Comparison of ENCODE assay signal across 17 mouse cellular contexts in the genomic region with DNA sequence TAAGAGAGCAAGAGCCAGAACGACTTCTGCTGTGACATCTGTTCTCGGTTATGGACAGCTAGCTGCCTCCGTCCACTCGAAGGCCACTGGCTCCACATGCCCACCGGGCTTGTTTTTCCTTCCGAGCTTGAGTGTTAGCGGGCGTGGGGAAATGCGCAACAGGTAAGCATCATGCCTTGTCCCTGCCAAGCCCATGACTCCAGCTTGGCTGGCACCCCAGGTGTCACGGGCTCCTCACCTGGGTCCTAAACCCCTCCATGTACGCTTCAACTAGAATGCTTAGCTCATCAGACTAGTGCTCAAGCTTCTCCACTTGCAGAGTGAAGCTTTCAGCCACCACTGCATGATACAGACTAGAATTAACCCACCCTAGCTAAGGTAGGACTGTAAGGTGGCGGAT. TPM values are rescaled to one million over a fixed set of nuclear protein-coding genes. Genes with fewer than 3 reads are reported as not detected.
DNase-seq lines count a peak whose midpoint lies in the region; ATAC-seq and TF ChIP-seq lines count a peak whose summit lies in the region.
"Had no signal": no experiment of that assay in that cellular context is flagged by ENCODE, and none has a peak within 500 bp of the region (broad histone marks: within the 10 kb centered on the region; RNA-seq: fewer than 3 reads in every experiment).

No protein-coding gene starts in this region.

- H3K9ac ChIP-seq in kidney, embryonic 16.5 days (replicated peaks; ENCODE audit: low read length), result no peak overlapping the region
- no peak overlapping the region for H3K9ac ChIP-seq in lung, postnatal 0 days (replicated peaks; ENCODE audit: low read depth)
- no peak overlapping the region for H3K9ac ChIP-seq in hindbrain, embryonic 13.5 days
- H3K9ac ChIP-seq: heart, embryonic 12.5 days; liver, embryonic 14.5 days had no signal

- H3K4me1 ChIP-seq in kidney, embryonic 16.5 days (ENCODE audit: insufficient read depth, low read length), result peaks cover 2% of the 10 kb centered on the region; the same call in 1 of the 2 replicates
- no peaks in the 10 kb centered on the region for H3K4me1 ChIP-seq in lung, postnatal 0 days (ENCODE audit: insufficient read depth, low read depth, low read length)
- H3K4me1 ChIP-seq in hindbrain, embryonic 13.5 days (replicated peaks), result peaks cover 9% of the 10 kb centered on the region

- H3K4me3 ChIP-seq in kidney, embryonic 16.5 days (ENCODE audit: low read length), result no peak overlapping the region
- no peak overlapping the region for H3K4me3 ChIP-seq in lung, postnatal 0 days (ENCODE audit: low read depth, low read length)
- H3K4me3 ChIP-seq in hindbrain, embryonic 13.5 days, result no peak overlapping the region
- H3K4me3 ChIP-seq: heart, embryonic 12.5 days; left cerebral cortex, adult 2 months; megakaryocyte, embryonic 14.5 days had no signal

- WGBS in kidney, embryonic 16.5 days, result 80% methylated on average over 12 of the region's 12 CpGs
- WGBS in lung, postnatal 0 days, result 53% methylated on average over 12 of the region's 12 CpGs
- 66% methylated on average over 12 of the region's 12 CpGs for WGBS in hindbrain, embryonic 13.5 days

- ATAC-seq in kidney, embryonic 16.5 days (ENCODE audit: low FRiP score, low TSS enrichment), result no peak
- peak; percentile 81 for ATAC-seq in lung, postnatal 0 days
- no peak for ATAC-seq in hindbrain, embryonic 13.5 days (ENCODE audit: low FRiP score)

- TF ChIP-seq EP300 in lung, postnatal 0 days (IDR thresholded peaks at IDR 0.05), result no peak

- H3K27ac ChIP-seq in kidney, embryonic 16.5 days (ENCODE audit: low read length), result no peak overlapping the region
- no peak overlapping the region for H3K27ac ChIP-seq in lung, postnatal 0 days (ENCODE audit: low read length)
- no peak overlapping the region for H3K27ac ChIP-seq in hindbrain, embryonic 13.5 days
- H3K27ac ChIP-seq: kidney, postnatal 0 days; left cerebral cortex, adult 2 months; liver, embryonic 14.5 days had no signal

- no peak overlapping the region for H3K4me2 ChIP-seq in kidney, embryonic 16.5 days (replicated peaks; ENCODE audit: low read depth, low read length)
- H3K4me2 ChIP-seq in lung, postnatal 0 days (replicated peaks; ENCODE audit: low read depth, low read length), result no peak overlapping the region
- H3K4me2 ChIP-seq in hindbrain, embryonic 13.5 days, result no peak overlapping the region
- H3K4me2 ChIP-seq: heart, embryonic 12.5 days had no signal

- TF ChIP-seq CTCF in lung, postnatal 0 days (IDR thresholded peaks at IDR 0.05), result no peak

- H3K36me3 ChIP-seq in kidney, embryonic 16.5 days (ENCODE audit: insufficient read depth, low read length), result peaks cover 8% of the 10 kb centered on the region; the same call in 1 of the 2 replicates
- H3K36me3 ChIP-seq in lung, postnatal 0 days (ENCODE audit: insufficient read depth, low read length), result no peaks in the 10 kb centered on the region
- peaks cover 49% of the 10 kb centered on the region for H3K36me3 ChIP-seq in hindbrain, embryonic 13.5 days

- no peaks in the 10 kb centered on the region for H3K27me3 ChIP-seq in kidney, embryonic 16.5 days (ENCODE audit: insufficient read depth, low read length)
- H3K27me3 ChIP-seq in lung, postnatal 0 days (replicated peaks; ENCODE audit: insufficient read depth, low read length), result no peaks in the 10 kb centered on the region
- no peaks in the 10 kb centered on the region for H3K27me3 ChIP-seq in hindbrain, embryonic 13.5 days
- H3K27me3 ChIP-seq: heart, embryonic 12.5 days; megakaryocyte, embryonic 14.5 days had no signal

- DNase-seq in kidney, adult 11 months, result peak; percentile 52
- DNase-seq in cerebellum, adult 18-20 months, result peak; percentile 64 to 66
- DNase-seq in kidney, adult 8-10 months, result peak; percentile 29 to 44
- peak; percentile 74 for DNase-seq in lung, postnatal 0 days (ENCODE audit: low spot score)
- no peak for DNase-seq in layer of hippocampus, adult 9-11 months
- DNase-seq in layer of hippocampus, postnatal 14 days (ENCODE audit: low spot score in 2 of 2), result no peak
- DNase-seq: embryo, embryonic 11 days; gastrocnemius, postnatal 10 days; right cerebral cortex, postnatal 14 days; thymus, postnatal 36 days had no signal

- H3K9me3 ChIP-seq in kidney, embryonic 16.5 days (ENCODE audit: low read length), result no peaks in the 10 kb centered on the region
- no peaks in the 10 kb centered on the region for H3K9me3 ChIP-seq in lung, postnatal 0 days (ENCODE audit: low read length)
- no peaks in the 10 kb centered on the region for H3K9me3 ChIP-seq in hindbrain, embryonic 13.5 days
- H3K9me3 ChIP-seq: heart, embryonic 12.5 days; megakaryocyte, embryonic 14.5 days had no signal

RNA-seq across cellular contexts. Expression of gene Arl3, which starts 14.4 kb away (rescaled TPM):
- polyA plus RNA-seq in kidney, embryonic 16.5 days (2015; fragmentation: Nextera tagmentation; extraction: Ambion mirVana), result 142 and 148 TPM in 2 replicates
- 52.6 and 70.9 TPM in 2 replicates for polyA plus RNA-seq in lung, postnatal 0 days (2015; fragmentation: Nextera tagmentation; extraction: Ambion mirVana)
- total RNA-seq in layer of hippocampus, postnatal 14 days (2021), result 100 to 1,000 TPM; 111 to 121 TPM
- 212 and 220 TPM in 2 replicates for polyA plus RNA-seq in hindbrain, embryonic 13.5 days (2015; fragmentation: Nextera tagmentation; extraction: Ambion mirVana)

RNA-seq across cellular contexts. Expression of gene Sfxn2, which starts 14.5 kb away (rescaled TPM):
- 39.4 and 41.1 TPM in 2 replicates for polyA plus RNA-seq in kidney, embryonic 16.5 days (2015; fragmentation: Nextera tagmentation; extraction: Ambion mirVana)
- 18.4 and 19.6 TPM in 2 replicates for polyA plus RNA-seq in lung, postnatal 0 days (2015; fragmentation: Nextera tagmentation; extraction: Ambion mirVana)
- total RNA-seq in layer of hippocampus, postnatal 14 days (2021), result 1 to 10 TPM; 8.2 to 8.3 TPM
- polyA plus RNA-seq in hindbrain, embryonic 13.5 days (2015; fragmentation: Nextera tagmentation; extraction: Ambion mirVana), result 10.3 and 12.6 TPM in 2 replicates

RNA-seq across cellular contexts. Expression of gene Wbp1l, which starts 40.3 kb away (rescaled TPM):
- 53.4 and 54.4 TPM in 2 replicates for polyA plus RNA-seq in kidney, embryonic 16.5 days (2015; fragmentation: Nextera tagmentation; extraction: Ambion mirVana)
- 34.6 and 37.4 TPM in 2 replicates for polyA plus RNA-seq in lung, postnatal 0 days (2015; fragmentation: Nextera tagmentation; extraction: Ambion mirVana)
- total RNA-seq in layer of hippocampus, postnatal 14 days (2021), result 10 to 100 TPM; 39.8 to 41.8 TPM
- 42.2 and 44.5 TPM in 2 replicates for polyA plus RNA-seq in hindbrain, embryonic 13.5 days (2015; fragmentation: Nextera tagmentation; extraction: Ambion mirVana)

RNA-seq across cellular contexts. Expression of gene Trim8, which starts 57.1 kb away (rescaled TPM):
- 22.2 and 26.0 TPM in 2 replicates for polyA plus RNA-seq in kidney, embryonic 16.5 days (2015; fragmentation: Nextera tagmentation; extraction: Ambion mirVana)
- polyA plus RNA-seq in lung, postnatal 0 days (2015; fragmentation: Nextera tagmentation; extraction: Ambion mirVana), result 34.1 and 34.8 TPM in 2 replicates
- 100 to 1,000 TPM in 1 of 2 experiments, 10 to 100 TPM in 1; 98.9 to 110 TPM for total RNA-seq in layer of hippocampus, postnatal 14 days (2021)
- 29.7 and 31.6 TPM in 2 replicates for polyA plus RNA-seq in hindbrain, embryonic 13.5 days (2015; fragmentation: Nextera tagmentation; extraction: Ambion mirVana)

Comparison
In these comparisons a context has a peak if more than half of its experiments do, and no peak if none do; other contexts are left out.
1. DNase-seq: peak in kidney, adult 11 months (single experiment), cerebellum, adult 18-20 months (2 of 2), kidney, adult 8-10 months (2 of 2) and lung, postnatal 0 days (single experiment); none in layer of hippocampus, adult 9-11 months (single experiment) and layer of hippocampus, postnatal 14 days (0 of 2).